Mouse (Mus musculus): ENCODE data around the gene Prss27. TPM values are rescaled to one million over a fixed set of nuclear protein-coding genes. Genes with fewer than 3 reads are reported as not detected.

Gene Prss27
- polyA plus RNA-seq, 1 experiment, result not detected

- H3K4me1 ChIP-seq (ENCODE audit: control insufficient read depth, insufficient read depth, low read length), result no peaks in the 10 kb centered on the region
- 98% methylated on average over 1 of the region's 1 CpGs for WGBS
- no peak overlapping the region for H3K4me3 ChIP-seq (replicated peaks; ENCODE audit: insufficient read depth, low read depth, low read length)
- TF ChIP-seq CTCF (IDR thresholded peaks at IDR 0.05; ENCODE audit: borderline replicate concordance, insufficient read depth, low read depth, low read length), result no peak
- TF ChIP-seq POLR2A (IDR thresholded peaks at IDR 0.05; ENCODE audit: borderline replicate concordance, insufficient read depth, low read length), result no peak
- DNase-seq, result no peak
- H3K27me3 ChIP-seq (ENCODE audit: control insufficient read depth, insufficient read depth, low read length), result no peaks in the 10 kb centered on the region
- H3K27ac ChIP-seq (ENCODE audit: insufficient read depth, low read length), result no peak overlapping the region
These were observed 52.6 kb downstream of the Prss27 start for GRCm38 (mm10) chr17:24090575-24090974.

Other genes with a start within 250 kb of the Prss27 start
- gene Srrm2, start 247.6 kb upstream of the Prss27 start, polyA plus RNA-seq (2012; rRNA removed), result 711 and 720 TPM in 2 replicates
- gene Elob, start 209.0 kb upstream of the Prss27 start, polyA plus RNA-seq (2012; rRNA removed), result 621 and 628 TPM in 2 replicates
- 0.25 TPM in 1 of 2 replicates, not detected in the other for gene Prss33, start 202.1 kb upstream of the Prss27 start, polyA plus RNA-seq (2012; rRNA removed)
- not detected in 2 replicates for gene Prss32, start 194.3 kb upstream of the Prss27 start, polyA plus RNA-seq (2012; rRNA removed)
- gene Prss41, start 194.0 kb upstream of the Prss27 start, polyA plus RNA-seq (2012; rRNA removed), result 1.6 and 2.3 TPM in 2 replicates
- not detected in 2 replicates for gene Prss21, start 170.1 kb upstream of the Prss27 start, polyA plus RNA-seq (2012; rRNA removed)
- not detected in 2 replicates for gene Dcpp1, start 157.3 kb upstream of the Prss27 start, polyA plus RNA-seq (2012; rRNA removed)
- not detected in 2 replicates for gene Dcpp2, start 157.3 kb upstream of the Prss27 start, polyA plus RNA-seq (2012; rRNA removed)
- not detected in 2 replicates for gene Dcpp3, start 120.7 kb upstream of the Prss27 start, polyA plus RNA-seq (2012; rRNA removed)
- gene Sbp, start 96.5 kb upstream of the Prss27 start, polyA plus RNA-seq (2012; rRNA removed), result not detected in 2 replicates
- gene Sbpl, start 82.9 kb upstream of the Prss27 start, polyA plus RNA-seq (2012; rRNA removed), result not detected in 2 replicates
- gene Prss30, start 57.6 kb upstream of the Prss27 start, polyA plus RNA-seq (2012; rRNA removed), result 0.11 and 0.16 TPM in 2 replicates
- not detected in 2 replicates for gene Prss22, start 40.0 kb upstream of the Prss27 start, polyA plus RNA-seq (2012; rRNA removed)
- gene Kctd5, start 35.3 kb downstream of the Prss27 start, polyA plus RNA-seq (2012; rRNA removed), result 32.8 and 35.6 TPM in 2 replicates
- gene Pdpk1, start 112.8 kb downstream of the Prss27 start, polyA plus RNA-seq (2012; rRNA removed), result 39.9 and 41.5 TPM in 2 replicates
- 37.0 and 40.1 TPM in 2 replicates for gene Amdhd2, start 125.6 kb downstream of the Prss27 start, polyA plus RNA-seq (2012; rRNA removed)
- 2,309 TPM in 2 replicates for gene Atp6v0c, start 131.6 kb downstream of the Prss27 start, polyA plus RNA-seq (2012; rRNA removed)
- 45.6 and 50.3 TPM in 2 replicates for gene Tbc1d24, start 167.4 kb downstream of the Prss27 start, polyA plus RNA-seq (2012; rRNA removed)
- 3.8 and 4.5 TPM in 2 replicates for gene Ntn3, start 171.4 kb downstream of the Prss27 start, polyA plus RNA-seq (2012; rRNA removed)
- gene Tedc2, start 182.7 kb downstream of the Prss27 start, polyA plus RNA-seq (2012; rRNA removed), result 27.3 and 28.4 TPM in 2 replicates
- gene Ccnf, start 213.3 kb downstream of the Prss27 start, polyA plus RNA-seq (2012; rRNA removed), result 3.6 and 4.1 TPM in 2 replicates

Data from cerebellum, adult 2 months (tissue).